In genomic region chr3:65863297-65863696, GRCm38 (mm10) we compare ENCODE assay signal across 8 mouse cellular contexts.
DNase-seq lines count a peak whose midpoint lies in the region; ATAC-seq and TF ChIP-seq lines count a peak whose summit lies in the region.

No protein-coding gene starts in this region.

- no peak overlapping the region for H3K9ac ChIP-seq in embryonic facial prominence, embryonic 14.5 days (ENCODE audit: low read depth, low read length)
- no peak overlapping the region for H3K9ac ChIP-seq in limb, embryonic 13.5 days
- H3K9ac ChIP-seq in midbrain, embryonic 16.5 days (ENCODE audit: low read depth, low read length): no peak overlapping the region

- H3K27me3 ChIP-seq in embryonic facial prominence, embryonic 14.5 days (replicated peaks; ENCODE audit: control insufficient read depth, insufficient read depth, low read length): no peaks in the 10 kb centered on the region
- H3K27me3 ChIP-seq in limb, embryonic 13.5 days: peaks cover 20% of the 10 kb centered on the region
- H3K27me3 ChIP-seq in midbrain, embryonic 16.5 days (ENCODE audit: control insufficient read depth, insufficient read depth, low read depth, low read length): no peaks in the 10 kb centered on the region
- no peaks in the 10 kb centered on the region; the same call in 1 of the 2 replicates for H3K27me3 ChIP-seq in spleen, adult 2 months (ENCODE audit: control insufficient read depth, insufficient read depth, low read length)

- peak; percentile 74 for DNase-seq in 416B (ENCODE audit: low read depth)
- peak; percentile 89 for DNase-seq in embryonic facial prominence, embryonic 14.5 days (ENCODE audit: low spot score)
- peak; percentile 81 to 87 for DNase-seq in heart, adult 9 months (ENCODE audit: low spot score in 2 of 2)
- DNase-seq in kidney, adult 9 months: peak; percentile 89
- peak in 1 of 2 experiments; percentile 62 for DNase-seq in spleen, adult 2 months (ENCODE audit: low read depth in 1 of 2, low spot score in 2 of 2)

- WGBS in bone marrow, adult 2 months: 5% methylated on average over 11 of the region's 11 CpGs
- 2% methylated on average over 11 of the region's 11 CpGs for WGBS in embryonic facial prominence, embryonic 14.5 days
- WGBS in limb, embryonic 13.5 days: 3% methylated on average over 11 of the region's 11 CpGs
- WGBS in midbrain, embryonic 16.5 days: 2% methylated on average over 11 of the region's 11 CpGs
- WGBS in spleen, adult 2 months: 5% methylated on average over 11 of the region's 11 CpGs

- peak overlapping the region; percentile 41 for H3K4me2 ChIP-seq in embryonic facial prominence, embryonic 14.5 days (ENCODE audit: low read depth, low read length)
- peak overlapping the region; percentile 23 for H3K4me2 ChIP-seq in limb, embryonic 13.5 days (replicated peaks)
- peak overlapping the region; percentile 47 for H3K4me2 ChIP-seq in midbrain, embryonic 16.5 days (ENCODE audit: low read length)

- H3K36me3 ChIP-seq in embryonic facial prominence, embryonic 14.5 days (ENCODE audit: control insufficient read depth, insufficient read depth, low read length): no peaks in the 10 kb centered on the region
- no peaks in the 10 kb centered on the region for H3K36me3 ChIP-seq in limb, embryonic 13.5 days
- H3K36me3 ChIP-seq in midbrain, embryonic 16.5 days (ENCODE audit: control insufficient read depth, insufficient read depth, low read length): no peaks in the 10 kb centered on the region
- no peaks in the 10 kb centered on the region for H3K36me3 ChIP-seq in spleen, adult 2 months (ENCODE audit: control insufficient read depth, insufficient read depth, low read length)

- ATAC-seq in embryonic facial prominence, embryonic 14.5 days (ENCODE audit: low read depth): peak; percentile 90
- peak; percentile 81 for ATAC-seq in limb, embryonic 13.5 days (ENCODE audit: low FRiP score, low read depth)
- peak; percentile 95 for ATAC-seq in midbrain, embryonic 16.5 days

- no peak for TF ChIP-seq POLR2A in bone marrow, adult 2 months (IDR thresholded peaks at IDR 0.05; ENCODE audit: borderline replicate concordance, control insufficient read depth, low read depth, low read length)
- TF ChIP-seq POLR2A in spleen, adult 2 months (IDR thresholded peaks at IDR 0.05; ENCODE audit: low read depth, low read length): no peak

- peak; percentile 92 for TF ChIP-seq CTCF in bone marrow, adult 2 months (IDR thresholded peaks at IDR 0.05; ENCODE audit: control insufficient read depth, insufficient read depth, low read length)
- peak; percentile 86; the same call in 1 of the 2 replicates for TF ChIP-seq CTCF in spleen, adult 2 months (IDR thresholded peaks at IDR 0.05; ENCODE audit: extremely low read depth, insufficient read depth, insufficient read length, insufficient replicate concordance)

- no peak overlapping the region for H3K27ac ChIP-seq in bone marrow, adult 2 months (ENCODE audit: control insufficient read depth, insufficient read depth, low read depth, low read length, poor library complexity)
- H3K27ac ChIP-seq in embryonic facial prominence, embryonic 14.5 days (replicated peaks; ENCODE audit: low read depth, low read length): no peak overlapping the region
- H3K27ac ChIP-seq in limb, embryonic 13.5 days: no peak overlapping the region
- H3K27ac ChIP-seq in midbrain, embryonic 16.5 days (ENCODE audit: low read length): no peak overlapping the region
- no peak overlapping the region for H3K27ac ChIP-seq in spleen, adult 2 months (ENCODE audit: insufficient read depth, low read length)

- H3K4me1 ChIP-seq in bone marrow, adult 2 months (ENCODE audit: control insufficient read depth, insufficient read depth, low read length): no peaks in the 10 kb centered on the region
- H3K4me1 ChIP-seq in embryonic facial prominence, embryonic 14.5 days (ENCODE audit: control insufficient read depth, insufficient read depth, low read length): peaks cover 13% of the 10 kb centered on the region
- peaks cover 9% of the 10 kb centered on the region for H3K4me1 ChIP-seq in limb, embryonic 13.5 days
- peaks cover 17% of the 10 kb centered on the region; the same call in 1 of the 2 replicates for H3K4me1 ChIP-seq in midbrain, embryonic 16.5 days (ENCODE audit: control insufficient read depth, insufficient read depth, low read length)
- no peaks in the 10 kb centered on the region for H3K4me1 ChIP-seq in spleen, adult 2 months (ENCODE audit: control insufficient read depth, insufficient read depth, insufficient read length)

- no peak overlapping the region for H3K4me3 ChIP-seq in bone marrow, adult 2 months (replicated peaks; ENCODE audit: control insufficient read depth, low read depth, low read length)
- no peak overlapping the region for H3K4me3 ChIP-seq in embryonic facial prominence, embryonic 14.5 days (ENCODE audit: low read depth, low read length)
- no peak overlapping the region for H3K4me3 ChIP-seq in limb, embryonic 13.5 days
- no peak overlapping the region for H3K4me3 ChIP-seq in midbrain, embryonic 16.5 days (ENCODE audit: low read depth, low read length)
- no peak overlapping the region for H3K4me3 ChIP-seq in spleen, adult 2 months (ENCODE audit: extremely low read depth, insufficient read depth, insufficient read length)

- 0 out of 2 replicates have a peak, but pooled peaks cover 4% of the 10 kb centered on the region for H3K9me3 ChIP-seq in embryonic facial prominence, embryonic 14.5 days (ENCODE audit: control insufficient read depth, low read length)
- H3K9me3 ChIP-seq in limb, embryonic 13.5 days: no peaks in the 10 kb centered on the region
- no peaks in the 10 kb centered on the region for H3K9me3 ChIP-seq in midbrain, embryonic 16.5 days (replicated peaks; ENCODE audit: control insufficient read depth, low read length, poor library complexity, severe bottlenecking)
